Mouse (Mus musculus): ENCODE measurements at regions not wholly inside any gene's neighbourhood (a gene's known extent, or its start where the extent isn't known, plus 50 kb on each side); places are given as distances from the start of the nearest gene placed in this dataset.
"Not testable (repeated sequence)": the region's sequence is repeated elsewhere in the genome, so short reads cannot be mapped to it uniquely, and the experiment has no call there.

DNA sequence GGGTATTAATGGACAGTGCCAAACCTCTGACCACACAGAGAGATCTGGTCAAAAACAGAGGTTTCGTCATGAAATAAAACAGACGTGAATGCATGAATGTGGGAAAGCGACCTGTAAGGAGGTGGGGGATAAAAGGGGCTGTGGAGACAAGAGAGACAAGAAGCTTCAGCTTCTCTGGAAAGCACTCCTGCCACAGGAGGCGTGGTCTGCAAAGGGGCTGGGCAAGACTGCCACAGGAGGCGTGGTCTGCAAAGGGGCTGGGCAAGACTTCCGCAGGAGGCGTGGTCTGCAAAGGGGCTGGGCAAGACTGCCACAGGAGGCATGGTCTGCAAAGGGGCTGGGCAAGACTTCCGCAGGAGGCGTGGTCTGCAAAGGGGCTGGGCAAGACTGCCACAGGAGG is 77.6 kb upstream of the Zmat1 start:
- TF ChIP-seq CTCF, POLR2A (IDR thresholded peaks at IDR 0.05; ENCODE audit: extremely low read depth, insufficient read depth, low read length): not testable (repeated sequence)
